Mouse (Mus musculus): ENCODE data around the gene Aqp1.

DNA sequence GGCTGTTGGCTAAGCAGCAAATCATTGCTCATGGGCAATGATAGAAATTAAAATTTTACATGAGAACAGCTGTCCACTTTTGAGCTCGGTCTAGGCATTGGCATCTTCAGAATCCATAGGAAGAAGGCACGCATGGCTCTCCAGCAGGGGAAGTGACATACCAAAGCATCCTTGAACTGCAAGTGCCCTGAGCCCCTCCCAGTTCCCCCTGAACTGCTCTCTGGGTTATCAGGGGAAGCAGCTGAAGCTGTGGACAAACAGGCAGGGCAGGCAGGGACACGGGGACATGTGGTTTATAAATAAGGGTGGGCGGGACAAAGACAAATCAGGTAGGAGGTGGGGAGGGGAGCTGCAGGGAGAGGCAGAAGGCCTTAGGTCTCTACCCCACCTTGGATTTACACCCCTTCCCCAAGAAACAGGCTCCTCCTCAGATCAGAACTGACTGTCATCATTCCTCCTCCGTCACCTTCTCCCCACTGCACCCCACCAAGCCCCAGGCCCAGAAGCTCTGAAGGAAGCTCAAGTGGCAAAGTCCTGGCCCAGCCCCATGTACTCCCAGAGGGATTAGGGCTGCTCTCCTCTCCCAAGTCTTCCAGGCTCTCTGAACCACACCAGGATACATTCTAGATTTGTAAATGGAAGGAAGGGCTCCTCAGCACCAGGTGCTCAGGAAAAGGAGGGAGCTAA, 19.9 kb downstream of the Aqp1 start:
- no peak for TF ChIP-seq CTCF (IDR thresholded peaks at IDR 0.05; ENCODE audit: insufficient read depth, low read length)
- no peak for TF ChIP-seq POLR2A (IDR thresholded peaks at IDR 0.05; ENCODE audit: borderline replicate concordance, extremely low read depth, low read depth, low read length)

Measured in lung, adult 2 months (tissue).